Mouse (Mus musculus): Measurements from ENCODE around the gene Csf3. TPM values are rescaled to one million over a fixed set of nuclear protein-coding genes. Genes with fewer than 3 reads are reported as not detected.
"Not testable (repeated sequence)": the region's sequence is repeated elsewhere in the genome, so short reads cannot be mapped to it uniquely, and the experiment has no call there.

The Csf3 gene
- polyA plus RNA-seq (2015; fragmentation: Nextera tagmentation; extraction: Ambion mirVana), result 0.11 TPM in 1 of 2 replicates, not detected in the other

GRCm38 (mm10) chr11:98701213-98701670 lies at the start of gene Csf3:
TSS of gene Csf3 (plus strand) at chr11:98701263.
- Histone ChIP-seq H3K27me3 (ENCODE audit: insufficient read depth, low read length) (no peaks in the 10 kb centered on the region), H3K9me3 (ENCODE audit: low read length) (no peaks in the 10 kb centered on the region), H3K36me3 (ENCODE audit: insufficient read depth, low read length) (peaks cover 13% of the 10 kb centered on the region; the same call in 1 of the 2 replicates), H3K9ac (replicated peaks; ENCODE audit: low read length) (0 out of 2 replicates have a peak within 1 kb of the TSS, but pooled peaks have one; percentile 2), H3K4me2 (replicated peaks; ENCODE audit: low read depth, low read length) (no peak within 1 kb of the TSS), H3K4me1 (ENCODE audit: insufficient read depth, low read length) (peaks cover 59% of the 10 kb centered on the region), H3K4me3 (ENCODE audit: low read length) (no peak within 1 kb of the TSS), H3K27ac (ENCODE audit: low read length) (no peak within 1 kb of the TSS; the same call in 1 of the 2 replicates)
- WGBS, result 36% methylated on average over 10 of the region's 10 CpGs
- ATAC-seq (ENCODE audit: low FRiP score, low TSS enrichment), result no peak

DNA sequence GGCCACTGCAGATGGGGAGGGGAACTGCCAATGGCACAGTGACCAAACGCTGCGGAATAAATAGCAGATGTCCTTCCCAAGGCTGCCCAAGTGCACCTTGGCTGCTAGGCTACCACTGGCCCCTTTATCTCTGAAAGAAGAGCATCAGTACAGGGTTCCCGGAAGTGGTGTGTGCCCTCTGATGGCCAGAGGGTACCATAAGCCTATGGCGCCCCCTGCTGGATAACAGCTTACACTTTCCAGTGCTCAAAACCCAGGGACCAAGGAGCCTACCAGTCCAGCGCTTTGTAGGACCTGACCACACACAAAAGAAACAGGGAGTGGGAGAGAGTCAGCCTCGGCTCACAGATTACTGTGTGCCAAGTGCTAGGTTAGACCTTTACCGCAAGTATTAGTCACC lies 46.0 kb upstream of the Csf3 start:
- H3K4me3 ChIP-seq (ENCODE audit: low read length); H3K4me2 ChIP-seq (replicated peaks; ENCODE audit: low read depth, low read length); H3K9me3 ChIP-seq (ENCODE audit: low read length); H3K27me3 ChIP-seq (ENCODE audit: insufficient read depth, low read length); H3K27ac ChIP-seq (ENCODE audit: low read length); H3K4me1 ChIP-seq (ENCODE audit: insufficient read depth, low read length); H3K36me3 ChIP-seq (ENCODE audit: insufficient read depth, low read length); H3K9ac ChIP-seq (replicated peaks; ENCODE audit: low read length): not testable (repeated sequence)
- WGBS, result 16% methylated on average over 7 of the region's 7 CpGs
- ATAC-seq (ENCODE audit: low FRiP score, low TSS enrichment), result peak; percentile 42; the same call in 1 of the 2 replicates

- H3K36me3 ChIP-seq (ENCODE audit: insufficient read depth, low read length), result no peaks in the 10 kb centered on the region
- H3K4me2 ChIP-seq (replicated peaks; ENCODE audit: low read depth, low read length), result peak overlapping the region; percentile 26
- H3K4me1 ChIP-seq (ENCODE audit: insufficient read depth, low read length), result no peaks in the 10 kb centered on the region
- no peaks in the 10 kb centered on the region for H3K27me3 ChIP-seq (ENCODE audit: insufficient read depth, low read length)
- no peak overlapping the region for H3K27ac ChIP-seq (ENCODE audit: low read length)
- 0 out of 2 replicates have a peak, but pooled peaks have one; percentile 27 for ATAC-seq (ENCODE audit: low FRiP score, low TSS enrichment)
- H3K4me3 ChIP-seq (ENCODE audit: low read length), result no peak overlapping the region
- 9% methylated on average over 6 of the region's 6 CpGs for WGBS
- no peaks in the 10 kb centered on the region for H3K9me3 ChIP-seq (ENCODE audit: low read length)
- 0 out of 2 replicates have a peak overlapping the region, but pooled peaks have one; percentile 32 for H3K9ac ChIP-seq (replicated peaks; ENCODE audit: low read length)
These were observed 40.5 kb upstream of the Csf3 start for GRCm38 (mm10) chr11:98660517-98660916.

DNA sequence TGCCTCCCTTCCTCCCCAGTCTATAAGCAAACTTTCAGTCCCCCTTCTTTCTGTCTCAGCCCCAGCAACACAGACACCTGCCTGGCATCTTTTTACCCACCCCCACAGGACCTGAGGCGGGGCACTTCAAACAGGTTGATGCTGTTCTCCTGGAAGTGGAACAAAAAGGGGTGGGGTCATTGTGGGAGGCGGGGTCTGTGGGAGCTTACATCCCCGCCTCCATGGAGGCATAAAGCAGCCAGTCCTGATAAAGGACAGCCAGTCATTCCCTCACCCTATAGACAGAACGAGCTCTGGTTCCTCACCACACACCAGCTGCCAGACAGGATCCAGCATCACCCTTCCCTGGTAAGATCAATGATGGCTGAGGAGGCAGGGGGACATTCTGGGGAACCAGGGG lies 37.0 kb upstream of the Csf3 start, which contains the start of gene Gsdma:
TSS of gene Gsdma (plus strand) at position 261 of the 400 bp plus-strand sequence.
- Histone ChIP-seq H3K36me3 (ENCODE audit: insufficient read depth, low read length) (no peaks in the 10 kb centered on the region), H3K4me2 (replicated peaks; ENCODE audit: low read depth, low read length) (no peak within 1 kb of the TSS), H3K4me1 (ENCODE audit: insufficient read depth, low read length) (no peaks in the 10 kb centered on the region), H3K4me3 (ENCODE audit: low read length) (no peak within 1 kb of the TSS), H3K9me3 (ENCODE audit: low read length) (no peaks in the 10 kb centered on the region), H3K27me3 (ENCODE audit: insufficient read depth, low read length) (0 out of 2 replicates have a peak, but pooled peaks cover 7% of the 10 kb centered on the region), H3K27ac (ENCODE audit: low read length) (no peak within 1 kb of the TSS), H3K9ac (replicated peaks; ENCODE audit: low read length) (no peak within 1 kb of the TSS)
- WGBS, result 15% methylated on average over 4 of the region's 4 CpGs
- no peak for ATAC-seq (ENCODE audit: low FRiP score, low TSS enrichment)

DNA sequence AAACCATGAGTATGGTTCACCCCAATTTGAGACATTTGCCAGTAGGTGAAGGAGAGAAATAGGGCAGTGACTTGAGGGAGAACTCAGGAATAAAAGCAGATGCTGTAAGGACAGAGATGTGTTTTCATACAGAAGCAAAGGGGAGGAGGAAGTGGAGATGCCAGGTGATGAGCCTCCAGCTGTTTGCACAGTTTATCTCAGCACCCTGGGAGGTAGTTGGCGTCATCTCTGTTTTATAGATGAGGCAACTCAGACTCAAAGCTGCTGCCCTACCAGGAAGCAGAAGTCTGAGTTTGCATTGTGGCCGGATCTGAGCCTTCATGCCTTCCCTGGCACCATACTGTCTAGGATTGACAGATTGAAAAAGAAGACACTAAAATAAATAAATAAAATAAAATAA lies 32.1 kb upstream of the Csf3 start:
- Histone ChIP-seq H3K4me1 (ENCODE audit: insufficient read depth, low read length) (no peaks in the 10 kb centered on the region), H3K36me3 (ENCODE audit: insufficient read depth, low read length) (no peaks in the 10 kb centered on the region), H3K4me3 (ENCODE audit: low read length) (no peak overlapping the region), H3K27ac (ENCODE audit: low read length) (no peak overlapping the region), H3K9me3 (ENCODE audit: low read length) (no peaks in the 10 kb centered on the region), H3K27me3 (ENCODE audit: insufficient read depth, low read length) (peaks cover 13% of the 10 kb centered on the region; the same call in 1 of the 2 replicates), H3K9ac (replicated peaks; ENCODE audit: low read length) (no peak overlapping the region), H3K4me2 (replicated peaks; ENCODE audit: low read depth, low read length) (no peak overlapping the region)
- WGBS, result 72% methylated on average over 2 of the region's 2 CpGs
- no peak for ATAC-seq (ENCODE audit: low FRiP score, low TSS enrichment)

GRCm38 (mm10) chr11:98671284-98671815 lies 29.7 kb upstream of the Csf3 start:
- H3K36me3 ChIP-seq (ENCODE audit: insufficient read depth, low read length), result no peaks in the 10 kb centered on the region
- ATAC-seq (ENCODE audit: low FRiP score, low TSS enrichment), result no peak
- H3K9ac ChIP-seq (replicated peaks; ENCODE audit: low read length), result no peak overlapping the region

DNA sequence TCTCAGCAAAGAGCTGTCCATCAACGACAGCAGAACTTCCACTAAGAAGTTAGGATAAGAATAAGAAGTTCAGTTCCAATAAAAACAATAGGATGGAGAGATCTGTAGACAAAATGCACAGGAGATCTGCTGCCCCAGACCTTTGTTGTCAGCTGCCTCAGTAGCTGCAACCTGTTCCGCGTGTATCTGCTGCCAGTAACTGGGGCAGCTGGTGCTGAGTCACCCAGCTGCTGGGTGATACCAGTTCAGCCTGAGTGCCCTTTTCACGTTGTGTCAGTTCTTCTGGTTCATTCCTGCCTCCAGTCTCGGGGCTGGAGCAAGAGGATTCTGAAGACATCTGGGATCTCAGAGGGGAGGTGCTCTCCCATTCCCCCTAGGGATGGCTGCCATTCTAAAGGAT lies 29.2 kb upstream of the Csf3 start:
- 0 out of 2 replicates have a peak, but pooled peaks cover 6% of the 10 kb centered on the region for H3K4me1 ChIP-seq (ENCODE audit: insufficient read depth, low read length)
- no peak overlapping the region for H3K27ac ChIP-seq (ENCODE audit: low read length)
- no peak for ATAC-seq (ENCODE audit: low FRiP score, low TSS enrichment)
- 52% methylated on average over 5 of the region's 5 CpGs for whole genome bisulfite sequencing
- H3K27me3 ChIP-seq (ENCODE audit: insufficient read depth, low read length), result peaks cover 13% of the 10 kb centered on the region; the same call in 1 of the 2 replicates
- no peak overlapping the region for H3K4me3 ChIP-seq (ENCODE audit: low read length)
- H3K36me3 ChIP-seq (ENCODE audit: insufficient read depth, low read length), result no peaks in the 10 kb centered on the region
- no peak overlapping the region for H3K9ac ChIP-seq (replicated peaks; ENCODE audit: low read length)
- no peaks in the 10 kb centered on the region for H3K9me3 ChIP-seq (ENCODE audit: low read length)
- no peak overlapping the region for H3K4me2 ChIP-seq (replicated peaks; ENCODE audit: low read depth, low read length)

More at GRCm38 (mm10) chr11:98671284-98671815, 29.7 kb upstream of the Csf3 start:
- 0 out of 2 replicates have a peak, but pooled peaks cover 6% of the 10 kb centered on the region for H3K4me1 ChIP-seq (ENCODE audit: insufficient read depth, low read length)
- H3K4me3 ChIP-seq (ENCODE audit: low read length), result no peak overlapping the region
- WGBS, result 76% methylated on average over 3 of the region's 3 CpGs
- H3K4me2 ChIP-seq (replicated peaks; ENCODE audit: low read depth, low read length), result no peak overlapping the region
- no peak overlapping the region for H3K27ac ChIP-seq (ENCODE audit: low read length)
- H3K27me3 ChIP-seq (ENCODE audit: insufficient read depth, low read length), result peaks cover 13% of the 10 kb centered on the region; the same call in 1 of the 2 replicates
- no peaks in the 10 kb centered on the region for H3K9me3 ChIP-seq (ENCODE audit: low read length)

DNA sequence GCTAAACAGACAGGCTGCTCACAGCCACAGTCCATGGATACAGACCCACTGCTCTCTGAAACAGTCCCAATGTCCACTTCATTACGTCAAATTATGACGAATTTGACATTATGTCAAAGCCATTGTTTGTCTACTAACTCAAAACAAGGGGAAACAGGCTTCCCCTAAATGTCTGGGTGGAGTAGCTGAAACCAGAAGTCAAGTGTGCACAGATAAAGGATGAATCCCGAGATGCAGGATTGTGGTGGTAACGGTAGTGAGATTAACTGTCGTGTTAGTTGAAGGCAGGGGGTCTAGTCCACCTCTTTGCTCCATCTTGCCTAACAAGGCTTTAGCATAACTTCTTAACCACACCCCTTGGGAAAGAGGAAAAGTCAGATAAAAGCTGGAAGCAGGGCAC lies 28.6 kb upstream of the Csf3 start:
- no peak for ATAC-seq (ENCODE audit: low FRiP score, low TSS enrichment)

GRCm38 (mm10) chr11:98673136-98673535 lies 27.9 kb upstream of the Csf3 start:
- H3K4me2 ChIP-seq (replicated peaks; ENCODE audit: low read depth, low read length), result not testable (repeated sequence)
- peak; percentile 67; the same call in 1 of the 2 replicates for ATAC-seq (ENCODE audit: low FRiP score, low TSS enrichment)

More for the DNA sequence above, 28.6 kb upstream of the Csf3 start:
- Histone ChIP-seq H3K27ac (ENCODE audit: low read length) (no peak overlapping the region), H3K27me3 (ENCODE audit: insufficient read depth, low read length) (peaks cover 13% of the 10 kb centered on the region; the same call in 1 of the 2 replicates), H3K4me3 (ENCODE audit: low read length) (no peak overlapping the region), H3K9me3 (ENCODE audit: low read length) (no peaks in the 10 kb centered on the region), H3K4me1 (ENCODE audit: insufficient read depth, low read length) (0 out of 2 replicates have a peak, but pooled peaks cover 6% of the 10 kb centered on the region), H3K4me2 (replicated peaks; ENCODE audit: low read depth, low read length) (no peak overlapping the region), H3K36me3 (ENCODE audit: insufficient read depth, low read length) (no peaks in the 10 kb centered on the region), H3K9ac (replicated peaks; ENCODE audit: low read length) (no peak overlapping the region)
- 85% methylated on average over 5 of the region's 5 CpGs for WGBS

DNA sequence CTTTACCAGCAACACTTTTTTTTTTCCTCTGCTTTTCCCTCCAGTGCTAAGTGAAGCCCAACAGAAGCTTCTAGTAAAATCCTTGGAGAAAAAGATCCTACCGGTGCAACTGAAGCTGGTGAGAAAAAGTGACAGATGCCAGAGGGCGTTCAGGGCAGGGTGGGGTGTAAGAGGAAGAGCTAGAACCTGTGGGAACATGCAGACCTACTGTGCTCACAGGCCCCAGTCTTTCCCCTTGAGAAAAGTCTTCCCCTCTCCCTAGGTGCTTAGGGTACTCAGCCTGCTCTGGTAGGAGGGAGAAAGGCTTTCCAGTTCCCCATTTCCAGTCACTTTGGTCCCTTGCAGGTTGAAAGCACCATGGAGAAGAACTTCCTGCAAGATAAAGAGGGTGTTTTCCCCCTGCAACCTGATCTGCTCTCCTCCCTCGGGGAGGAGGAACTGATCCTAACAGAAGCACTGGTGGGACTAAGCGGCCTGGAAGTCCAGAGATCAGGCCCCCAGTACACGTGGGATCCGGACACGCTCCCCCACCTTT lies 25.2 kb upstream of the Csf3 start:
- Histone ChIP-seq H3K4me3 (ENCODE audit: low read length) (no peak overlapping the region), H3K9ac (replicated peaks; ENCODE audit: low read length) (no peak overlapping the region), H3K9me3 (ENCODE audit: low read length) (no peaks in the 10 kb centered on the region), H3K4me2 (replicated peaks; ENCODE audit: low read depth, low read length) (no peak overlapping the region), H3K27ac (ENCODE audit: low read length) (0 out of 2 replicates have a peak overlapping the region, but pooled peaks have one; percentile 3), H3K36me3 (ENCODE audit: insufficient read depth, low read length) (no peaks in the 10 kb centered on the region), H3K27me3 (ENCODE audit: insufficient read depth, low read length) (peaks cover 3% of the 10 kb centered on the region; the same call in 1 of the 2 replicates), H3K4me1 (ENCODE audit: insufficient read depth, low read length) (0 out of 2 replicates have a peak, but pooled peaks cover 6% of the 10 kb centered on the region)
- 22% methylated on average over 7 of the region's 7 CpGs for WGBS
- no peak for ATAC-seq (ENCODE audit: low FRiP score, low TSS enrichment)

More at GRCm38 (mm10) chr11:98673136-98673535, 27.9 kb upstream of the Csf3 start:
- H3K9me3 ChIP-seq (ENCODE audit: low read length); H3K4me1 ChIP-seq (ENCODE audit: insufficient read depth, low read length); H3K36me3 ChIP-seq (ENCODE audit: insufficient read depth, low read length); H3K4me3 ChIP-seq (ENCODE audit: low read length); H3K9ac ChIP-seq (replicated peaks; ENCODE audit: low read length); H3K27ac ChIP-seq (ENCODE audit: low read length); H3K27me3 ChIP-seq (ENCODE audit: insufficient read depth, low read length): not testable (repeated sequence)
- 4% methylated on average over 6 of the region's 7 CpGs for WGBS

All from kidney, embryonic 16.5 days (tissue).